Mouse (Mus musculus) retina, postnatal 7 days (tissue): ENCODE data around the gene Cd274.

Experiments used
- DNase-seq: peaks from one replicate; pipeline ENCODE4 v3.0.0-alpha.2; 2012; ENCODE audit warnings: low read depth, low spot score

The Cd274 gene

GRCm38 (mm10) chr19:29364076-29364475 is 3.2 kb upstream of the Cd274 start:
- no peak for DNase-seq

- no peak for DNase-seq
Measured at GRCm38 (mm10) chr19:29365105-29365504, 2.1 kb upstream of the Cd274 start.

- no peak for DNase-seq
Measured at GRCm38 (mm10) chr19:29366226-29366968, 858 bp upstream of the Cd274 start.

- no peak for DNase-seq
Measured at GRCm38 (mm10) chr19:29368041-29368440, 786 bp downstream of the Cd274 start.

- no peak for DNase-seq
Measured at GRCm38 (mm10) chr19:29368671-29369309, 1.5 kb downstream of the Cd274 start.

GRCm38 (mm10) chr19:29370112-29370511 is 2.9 kb downstream of the Cd274 start:
- no peak for DNase-seq

- DNase-seq: no peak
Measured at GRCm38 (mm10) chr19:29370545-29371283, 3.5 kb downstream of the Cd274 start.

GRCm38 (mm10) chr19:29371284-29372081 is 4.2 kb downstream of the Cd274 start:
- DNase-seq: no peak

GRCm38 (mm10) chr19:29372138-29372537 is 4.9 kb downstream of the Cd274 start:
- DNase-seq: no peak

- no peak for DNase-seq
Measured at GRCm38 (mm10) chr19:29372621-29373020, 5.4 kb downstream of the Cd274 start.

GRCm38 (mm10) chr19:29373438-29373837 is 6.2 kb downstream of the Cd274 start:
- DNase-seq: no peak

GRCm38 (mm10) chr19:29374947-29375346 is 7.7 kb downstream of the Cd274 start:
- DNase-seq: no peak

- no peak for DNase-seq
Measured at GRCm38 (mm10) chr19:29376382-29376781, 9.1 kb downstream of the Cd274 start.

GRCm38 (mm10) chr19:29379839-29380603 is 12.8 kb downstream of the Cd274 start:
- no peak for DNase-seq

GRCm38 (mm10) chr19:29383368-29383767 is 16.1 kb downstream of the Cd274 start:
- no peak for DNase-seq

GRCm38 (mm10) chr19:29384412-29384811 is 17.2 kb downstream of the Cd274 start:
- DNase-seq: no peak

- no peak for DNase-seq
Measured at GRCm38 (mm10) chr19:29384994-29385393, 17.7 kb downstream of the Cd274 start.

- DNase-seq: no peak
Measured at GRCm38 (mm10) chr19:29385822-29386221, 18.6 kb downstream of the Cd274 start.

- DNase-seq: no peak
Measured at GRCm38 (mm10) chr19:29388818-29389217, 21.6 kb downstream of the Cd274 start.

GRCm38 (mm10) chr19:29390483-29390882 is 23.2 kb downstream of the Cd274 start:
- DNase-seq: no peak

GRCm38 (mm10) chr19:29391279-29391678 is 24.0 kb downstream of the Cd274 start:
- no peak for DNase-seq
